Mouse (Mus musculus) limb, embryonic 11.5 days (tissue): ENCODE results near the gene Gm8947. TPM values are rescaled to one million over a fixed set of nuclear protein-coding genes. Genes with fewer than 3 reads are reported as not detected.
"Not testable (repeated sequence)": the region's sequence is repeated elsewhere in the genome, so short reads cannot be mapped to it uniquely, and the experiment has no call there.

ENCODE experiments used
- ATAC-seq: fragments of 200-750 bp; cut with Nextera tagmentation; 2 replicates; pipeline ENCODE4 v1.8.0; 2017; ENCODE audit warnings: low read depth; ENCODE audit not compliant: insufficient number of reproducible peaks, low FRiP score, low TSS enrichment
- DNase-seq: peaks from one replicate; pipeline ENCODE4 v3.0.0-alpha.2; 2015; ENCODE audit warnings: low spot score
- H3K27ac ChIP-seq: fragments of 300-500 bp; sonication (generic); replicated peaks from 2 replicates; pipeline ENCODE4 v1.5.1; 2014; ENCODE audit warnings: low read depth, mild to moderate bottlenecking, low read length
- H3K27me3 ChIP-seq: fragments of 300-500 bp; sonication (generic); 2 replicates; pipeline ENCODE4 v1.6.1; 2014; ENCODE audit warnings: mild to moderate bottlenecking, low read length, mixed read lengths; ENCODE audit not compliant: control insufficient read depth, insufficient read depth
- H3K36me3 ChIP-seq: fragments of 300-500 bp; sonication (generic); 2 replicates; pipeline ENCODE4 v1.6.1; 2014; ENCODE audit warnings: mild to moderate bottlenecking, low read length, moderate library complexity, mixed read lengths; ENCODE audit not compliant: control insufficient read depth, insufficient read depth
- H3K4me1 ChIP-seq: fragments of 300-500 bp; sonication (generic); 2 replicates; pipeline ENCODE4 v1.6.1; 2014; ENCODE audit warnings: low read length, mixed read lengths; ENCODE audit not compliant: control insufficient read depth, insufficient read depth
- H3K4me2 ChIP-seq: fragments of 300-500 bp; sonication (generic); 2 replicates; pipeline ENCODE4 v1.6.1; 2014; ENCODE audit warnings: low read depth, mild to moderate bottlenecking, moderate library complexity; ENCODE audit not compliant: severe bottlenecking
- H3K4me3 ChIP-seq: fragments of 300-500 bp; sonication (generic); 2 replicates; pipeline ENCODE4 v1.5.1; 2014; ENCODE audit warnings: low read depth, low read length
- H3K9ac ChIP-seq: fragments of 300-500 bp; sonication (generic); 2 replicates; pipeline ENCODE4 v1.6.1; 2014; ENCODE audit warnings: mild to moderate bottlenecking, low read length
- H3K9me3 ChIP-seq: fragments of 300-500 bp; sonication (generic); 2 replicates; pipeline ENCODE4 v1.6.1; 2016; ENCODE audit warnings: low read length; ENCODE audit not compliant: control insufficient read depth
- WGBS: fragments of 180-500 bp; shearing (Covaris S2); extraction: QIAGEN DNeasy Blood & Tissue Kit; methylation state at CpG from one replicate; pipeline ENCODE4 v1.1.7; 2014; 5-methylcytosine and 5-hydroxymethylcytosine counted together
- polyA plus RNA-seq: library from polyadenylated mRNA; unstranded; fragments of >200 nt; fragmentation: Nextera tagmentation; extraction: Ambion mirVana; gene quantifications from 2 replicates; pipeline ENCODE4 v1.2.1, GENCODE M21; 2014

Gm8947 gene
- polyA plus RNA-seq, 1 experiment from 2014 or later, result 0.24 TPM

- H3K9ac ChIP-seq, DNase-seq, H3K4me3 ChIP-seq, ATAC-seq, H3K4me2 ChIP-seq, H3K4me1 ChIP-seq, H3K9me3 ChIP-seq, H3K27ac ChIP-seq, H3K27me3 ChIP-seq, H3K36me3 ChIP-seq: not testable (repeated sequence)
- WGBS, result 91% methylated on average over 4 of the region's 8 CpGs
Measured at GRCm38 (mm10) chr1:151209824-151210355, 17.7 kb downstream of the Gm8947 start, which contains the start of gene Gm47996. Gm47996 (plus strand) TSS chr1:151210131.

DNA sequence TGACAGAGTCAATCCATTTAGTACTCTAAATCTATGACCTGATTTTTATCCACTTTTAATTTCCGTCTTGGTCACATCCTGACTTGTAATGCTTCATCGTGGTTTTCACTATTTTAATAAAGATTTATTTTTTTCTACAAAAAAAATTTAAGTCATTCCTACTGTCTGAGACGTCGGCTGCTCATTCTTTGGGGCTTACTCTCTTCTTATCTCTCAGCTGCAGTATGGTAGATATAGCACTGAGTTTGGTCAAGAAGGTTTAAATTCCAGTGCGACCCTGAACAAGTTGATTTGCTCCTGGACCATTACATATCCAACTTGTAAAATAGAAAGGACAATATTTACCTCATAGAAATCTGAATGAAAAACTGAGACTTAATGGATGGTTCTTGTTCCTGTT is 19.5 kb downstream of the Gm8947 start:
- H3K9ac ChIP-seq, H3K27ac ChIP-seq, H3K4me2 ChIP-seq, ATAC-seq, DNase-seq, H3K4me3 ChIP-seq, H3K36me3 ChIP-seq, H3K4me1 ChIP-seq, H3K27me3 ChIP-seq, H3K9me3 ChIP-seq: not testable (repeated sequence)
- WGBS, result 91% methylated on average over 5 of the region's 5 CpGs

DNA sequence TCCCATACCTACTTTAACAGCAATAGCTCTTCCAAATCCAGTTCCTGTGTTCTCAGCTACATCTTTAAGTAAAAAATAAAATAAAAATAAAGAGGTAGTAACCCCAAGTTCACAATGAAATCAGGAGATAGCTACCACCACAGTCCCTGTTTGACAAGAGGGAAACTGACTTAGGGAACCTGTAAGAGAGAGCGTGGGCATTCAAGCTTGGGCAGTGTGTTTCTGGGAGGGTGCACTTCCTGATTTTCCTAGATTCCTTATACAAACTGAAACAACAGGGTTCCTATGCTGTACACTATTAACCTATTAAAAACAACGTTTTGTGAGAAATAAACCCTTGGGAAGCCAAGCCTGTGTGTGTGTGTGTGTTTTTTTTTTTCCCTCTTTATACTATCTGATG is 22.7 kb downstream of the Gm8947 start:
- ATAC-seq (no peak), DNase-seq (no peak)
- no peaks in the 10 kb centered on the region for H3K36me3 ChIP-seq
- H3K27me3 ChIP-seq, result no peaks in the 10 kb centered on the region
- H3K4me1 ChIP-seq, result no peaks in the 10 kb centered on the region
- H3K4me2 ChIP-seq, result no peak overlapping the region
- H3K27ac ChIP-seq, result no peak overlapping the region
- no peaks in the 10 kb centered on the region for H3K9me3 ChIP-seq
- no peak overlapping the region for H3K4me3 ChIP-seq
- WGBS, result 66% methylated on average over 2 of the region's 2 CpGs
- no peak overlapping the region for H3K9ac ChIP-seq

DNA sequence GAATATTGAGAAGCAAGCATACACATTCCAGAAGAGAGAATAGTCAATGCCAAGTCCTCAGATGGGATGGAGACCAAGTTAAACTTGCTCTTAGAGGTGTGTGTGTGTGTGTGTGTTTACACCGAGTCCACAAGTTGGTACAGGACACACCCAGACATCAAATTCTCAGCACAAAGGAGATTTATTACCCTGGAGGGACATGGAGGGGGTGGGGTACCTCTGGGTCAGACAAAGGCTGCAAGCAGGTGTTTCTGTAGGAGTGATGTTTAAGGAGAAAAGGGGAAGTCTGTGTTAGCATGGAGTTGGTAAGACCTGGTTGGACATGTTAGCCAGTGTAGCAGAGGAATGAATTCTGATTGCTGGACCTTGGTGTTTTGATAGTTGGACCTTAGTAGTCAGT is 23.8 kb downstream of the Gm8947 start:
- Histone ChIP-seq H3K27ac (no peak overlapping the region), H3K27me3 (no peaks in the 10 kb centered on the region), H3K9me3 (no peaks in the 10 kb centered on the region), H3K9ac (no peak overlapping the region), H3K4me3 (no peak overlapping the region), H3K36me3 (no peaks in the 10 kb centered on the region), H3K4me1 (no peaks in the 10 kb centered on the region), H3K4me2 (no peak overlapping the region)
- DNase-seq, result no peak
- WGBS, result 61% methylated on average over 1 of the region's 1 CpGs
- no peak for ATAC-seq

- no peak overlapping the region for H3K4me2 ChIP-seq
- no peak overlapping the region for H3K4me3 ChIP-seq
- WGBS, result 77% methylated on average over 3 of the region's 3 CpGs
- no peak overlapping the region for H3K9ac ChIP-seq
- H3K27ac ChIP-seq, result no peak overlapping the region
- H3K9me3 ChIP-seq, result no peaks in the 10 kb centered on the region
- DNase-seq (no peak), ATAC-seq (no peak)
- H3K27me3 ChIP-seq, result no peaks in the 10 kb centered on the region
- H3K36me3 ChIP-seq, result no peaks in the 10 kb centered on the region
- no peaks in the 10 kb centered on the region for H3K4me1 ChIP-seq
Measured at GRCm38 (mm10) chr1:151216417-151216816, 24.2 kb downstream of the Gm8947 start.

- DNase-seq (no peak), ATAC-seq (no peak)
- Histone ChIP-seq H3K27ac (no peak overlapping the region), H3K36me3 (no peaks in the 10 kb centered on the region), H3K9ac (no peak overlapping the region), H3K27me3 (no peaks in the 10 kb centered on the region), H3K4me1 (no peaks in the 10 kb centered on the region), H3K4me3 (no peak overlapping the region), H3K4me2 (no peak overlapping the region), H3K9me3 (no peaks in the 10 kb centered on the region)
- WGBS, result 91% methylated on average over 5 of the region's 5 CpGs
Measured at GRCm38 (mm10) chr1:151219045-151219444, 26.9 kb downstream of the Gm8947 start.

DNA sequence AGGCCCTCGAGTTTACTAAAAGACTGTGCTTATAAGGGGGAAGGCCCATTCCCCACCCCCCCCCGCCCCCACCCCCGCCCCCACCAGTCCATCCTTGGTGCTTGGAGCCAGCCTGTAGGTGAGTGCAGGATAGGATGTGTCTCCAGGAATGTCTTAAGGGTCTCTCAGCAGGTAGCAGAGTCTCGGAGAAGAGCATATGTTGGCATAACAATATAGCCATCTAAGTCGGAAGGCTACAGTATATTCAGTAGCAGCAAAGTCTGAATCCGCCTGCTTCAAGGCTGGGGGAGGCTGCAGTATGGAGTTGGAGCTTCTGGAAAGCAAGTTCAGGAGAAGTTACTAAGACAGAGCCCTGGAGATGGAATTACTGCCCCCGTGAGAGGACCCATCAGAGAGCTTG is 27.9 kb downstream of the Gm8947 start:
- Histone ChIP-seq H3K4me2 (no peak overlapping the region), H3K9ac (no peak overlapping the region), H3K4me1 (no peaks in the 10 kb centered on the region), H3K27ac (no peak overlapping the region), H3K9me3 (no peaks in the 10 kb centered on the region), H3K36me3 (no peaks in the 10 kb centered on the region), H3K27me3 (no peaks in the 10 kb centered on the region), H3K4me3 (no peak overlapping the region)
- DNase-seq (no peak), ATAC-seq (no peak)
- WGBS, result 72% methylated on average over 7 of the region's 7 CpGs

- WGBS, result 80% methylated on average over 10 of the region's 10 CpGs
- Histone ChIP-seq H3K9me3 (no peaks in the 10 kb centered on the region), H3K4me2 (no peak overlapping the region), H3K27ac (no peak overlapping the region), H3K4me1 (no peaks in the 10 kb centered on the region), H3K27me3 (no peaks in the 10 kb centered on the region), H3K36me3 (no peaks in the 10 kb centered on the region), H3K9ac (no peak overlapping the region), H3K4me3 (no peak overlapping the region)
- ATAC-seq (no peak), DNase-seq (no peak)
Measured at GRCm38 (mm10) chr1:151222561-151223267, 30.5 kb downstream of the Gm8947 start.

GRCm38 (mm10) chr1:151223377-151223776 is 31.2 kb downstream of the Gm8947 start:
- no peaks in the 10 kb centered on the region for H3K9me3 ChIP-seq
- H3K9ac ChIP-seq, result no peak overlapping the region
- WGBS, result 81% methylated on average over 1 of the region's 1 CpGs
- no peak for DNase-seq
- no peaks in the 10 kb centered on the region for H3K27me3 ChIP-seq
- H3K4me3 ChIP-seq, result no peak overlapping the region
- no peak overlapping the region for H3K4me2 ChIP-seq
- H3K36me3 ChIP-seq, result no peaks in the 10 kb centered on the region
- H3K4me1 ChIP-seq, result no peaks in the 10 kb centered on the region
- ATAC-seq, result no peak
- no peak overlapping the region for H3K27ac ChIP-seq
